Mouse (Mus musculus) forebrain, embryonic 12.5 days (tissue): ENCODE measurements around the gene Gm11444. TPM values are rescaled to one million over a fixed set of nuclear protein-coding genes. Genes with fewer than 3 reads are reported as not detected.

Experiments used
- ATAC-seq: fragments of 200-750 bp; cut with Nextera tagmentation; 2 replicates; pipeline ENCODE4 v1.8.0; 2017; ENCODE audit warnings: moderate TSS enrichment; ENCODE audit not compliant: low FRiP score
- H3K27ac ChIP-seq: fragments of 300-500 bp; sonication (generic); 2 replicates; pipeline ENCODE4 v1.5.1; 2016; ENCODE audit warnings: mild to moderate bottlenecking
- H3K27me3 ChIP-seq: fragments of 300-500 bp; sonication (generic); 2 replicates; pipeline ENCODE4 v1.6.1; 2016; ENCODE audit warnings: mild to moderate bottlenecking
- H3K36me3 ChIP-seq: fragments of 300-500 bp; sonication (generic); replicated peaks from 2 replicates; pipeline ENCODE4 v1.6.1; 2016; ENCODE audit warnings: mild to moderate bottlenecking
- H3K4me1 ChIP-seq: fragments of 300-500 bp; sonication (generic); 2 replicates; pipeline ENCODE4 v1.6.1; 2016
- H3K4me2 ChIP-seq: fragments of 300-500 bp; sonication (generic); 2 replicates; pipeline ENCODE4 v1.6.1; 2016; ENCODE audit warnings: mild to moderate bottlenecking, moderate library complexity
- H3K4me3 ChIP-seq: fragments of 300-500 bp; sonication (generic); replicated peaks from 2 replicates; pipeline ENCODE4 v1.5.1; 2016; ENCODE audit warnings: mild to moderate bottlenecking
- H3K9ac ChIP-seq: fragments of 300-500 bp; sonication (generic); 2 replicates; pipeline ENCODE4 v1.6.1; 2016; ENCODE audit warnings: mild to moderate bottlenecking
- H3K9me3 ChIP-seq: fragments of 300-500 bp; sonication (generic); 2 replicates; pipeline ENCODE4 v1.6.1; 2016
- WGBS: fragments of 180-500 bp; shearing (Covaris S2); methylation state at CpG from one replicate; pipeline ENCODE4 v1.1.7; 2016; 5-methylcytosine and 5-hydroxymethylcytosine counted together
- polyA plus RNA-seq: library from polyadenylated mRNA; unstranded; fragments of >200 nt; fragmentation: Nextera tagmentation; extraction: Ambion mirVana; gene quantifications from 2 replicates; pipeline ENCODE4 v1.2.1, GENCODE M21; 2016

Gene Gm11444
- polyA plus RNA-seq, 1 experiment from 2014 or later: not detected

GRCm38 (mm10) chr11:85888451-85888961 is 38.4 kb upstream of the Gm11444 start:
- Histone ChIP-seq H3K9ac (no peak overlapping the region), H3K36me3 (no peaks in the 10 kb centered on the region), H3K4me3 (no peak overlapping the region), H3K9me3 (no peaks in the 10 kb centered on the region), H3K4me2 (no peak overlapping the region), H3K27ac (no peak overlapping the region), H3K4me1 (peaks cover 22% of the 10 kb centered on the region), H3K27me3 (peaks cover 90% of the 10 kb centered on the region)
- WGBS: under 1% methylated on average over 26 of the region's 26 CpGs
- ATAC-seq: no peak

GRCm38 (mm10) chr11:85887801-85888450 is 37.8 kb upstream of the Gm11444 start:
- no peak for ATAC-seq
- WGBS: under 1% methylated on average over 17 of the region's 17 CpGs
- peaks cover 90% of the 10 kb centered on the region for H3K27me3 ChIP-seq
- no peak overlapping the region for H3K27ac ChIP-seq
- no peak overlapping the region for H3K4me2 ChIP-seq
- H3K9me3 ChIP-seq: no peaks in the 10 kb centered on the region
- H3K4me3 ChIP-seq: no peak overlapping the region
- H3K36me3 ChIP-seq: no peaks in the 10 kb centered on the region
- peaks cover 22% of the 10 kb centered on the region for H3K4me1 ChIP-seq
- H3K9ac ChIP-seq: no peak overlapping the region

- Histone ChIP-seq H3K9ac (no peak overlapping the region), H3K4me3 (no peak overlapping the region), H3K27me3 (peaks cover 89% of the 10 kb centered on the region), H3K9me3 (no peaks in the 10 kb centered on the region), H3K27ac (no peak overlapping the region), H3K36me3 (no peaks in the 10 kb centered on the region), H3K4me2 (no peak overlapping the region), H3K4me1 (peaks cover 22% of the 10 kb centered on the region)
- no peak for ATAC-seq
- WGBS: 24% methylated on average over 6 of the region's 6 CpGs
These were observed 37.1 kb upstream of the Gm11444 start for GRCm38 (mm10) chr11:85887273-85887672.

- peak overlapping the region; percentile 19; the same call in 1 of the 2 replicates for H3K4me2 ChIP-seq
- ATAC-seq: no peak
- 1% methylated on average over 22 of the region's 22 CpGs for WGBS
- H3K4me1 ChIP-seq: peaks cover 22% of the 10 kb centered on the region
- no peak overlapping the region for H3K9ac ChIP-seq
- H3K27me3 ChIP-seq: peaks cover 88% of the 10 kb centered on the region
- H3K27ac ChIP-seq: no peak overlapping the region
- H3K36me3 ChIP-seq: no peaks in the 10 kb centered on the region
- H3K9me3 ChIP-seq: no peaks in the 10 kb centered on the region
- peak overlapping the region; percentile 3; the same call in 1 of the 2 replicates for H3K4me3 ChIP-seq
These were observed 36.3 kb upstream of the Gm11444 start for GRCm38 (mm10) chr11:85886429-85886785.

DNA sequence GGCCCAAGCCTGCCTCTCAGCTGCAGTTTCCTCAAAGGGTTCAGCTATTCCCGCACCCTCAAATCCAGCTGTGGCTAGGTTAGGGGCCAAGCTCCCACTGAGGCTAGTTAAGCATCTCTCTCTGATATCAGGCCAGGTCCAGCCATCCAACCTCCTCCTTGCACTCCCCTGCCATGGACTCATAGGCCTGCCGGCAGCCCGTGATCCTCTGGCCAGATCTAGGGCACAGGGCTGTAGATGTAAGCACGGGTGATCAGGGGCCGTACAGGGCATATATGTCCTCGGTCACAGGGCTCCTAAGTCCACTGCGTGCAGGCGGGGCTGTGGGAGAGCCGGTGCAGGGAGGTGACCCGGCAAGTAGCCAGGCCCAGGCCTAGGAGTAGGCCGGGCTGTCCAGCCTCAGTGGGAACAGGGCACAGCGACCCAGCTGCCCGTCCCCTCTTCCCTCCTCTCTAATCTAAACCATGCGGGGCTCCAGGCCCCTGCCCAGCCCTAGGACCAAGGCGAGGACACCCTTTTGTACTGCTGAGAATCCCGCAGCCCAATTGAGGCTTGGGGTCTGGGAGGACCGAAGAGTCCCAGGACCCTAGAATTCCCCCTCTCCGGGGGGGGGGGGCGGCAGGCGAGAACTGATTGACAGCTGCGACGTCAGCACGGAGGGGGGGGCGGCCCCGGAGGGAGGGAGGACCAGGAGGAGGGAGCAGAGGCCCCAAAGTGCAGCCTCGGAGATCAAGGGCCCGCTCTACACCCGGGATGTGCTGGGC is 35.7 kb upstream of the Gm11444 start, which contains the start of gene Tbx4:
TSS of gene Tbx4 (plus strand) at position 758 of the 764 bp plus-strand sequence.
- peaks cover 20% of the 10 kb centered on the region for H3K4me1 ChIP-seq
- H3K4me2 ChIP-seq: peak within 1 kb of the TSS; percentile 19; the same call in 1 of the 2 replicates
- WGBS: 8% methylated on average over 22 of the region's 28 CpGs

GRCm38 (mm10) chr11:85884498-85884897 is 34.4 kb upstream of the Gm11444 start:
- H3K27ac ChIP-seq: no peak overlapping the region
- ATAC-seq: no peak
- WGBS: 43% methylated on average over 4 of the region's 4 CpGs
- H3K4me1 ChIP-seq: peaks cover 11% of the 10 kb centered on the region
- H3K4me3 ChIP-seq: no peak overlapping the region
- H3K27me3 ChIP-seq: peaks cover 79% of the 10 kb centered on the region
- no peak overlapping the region for H3K4me2 ChIP-seq
- H3K9ac ChIP-seq: no peak overlapping the region
- H3K9me3 ChIP-seq: no peaks in the 10 kb centered on the region
- H3K36me3 ChIP-seq: no peaks in the 10 kb centered on the region

More for the DNA sequence above, 35.7 kb upstream of the Gm11444 start, which contains the start of gene Tbx4:
- Histone ChIP-seq H3K9me3 (no peaks in the 10 kb centered on the region), H3K9ac (no peak within 1 kb of the TSS), H3K4me3 (peak within 1 kb of the TSS; percentile 3; the same call in 1 of the 2 replicates), H3K36me3 (no peaks in the 10 kb centered on the region), H3K27ac (no peak within 1 kb of the TSS), H3K27me3 (peaks cover 88% of the 10 kb centered on the region)
- ATAC-seq: no peak

DNA sequence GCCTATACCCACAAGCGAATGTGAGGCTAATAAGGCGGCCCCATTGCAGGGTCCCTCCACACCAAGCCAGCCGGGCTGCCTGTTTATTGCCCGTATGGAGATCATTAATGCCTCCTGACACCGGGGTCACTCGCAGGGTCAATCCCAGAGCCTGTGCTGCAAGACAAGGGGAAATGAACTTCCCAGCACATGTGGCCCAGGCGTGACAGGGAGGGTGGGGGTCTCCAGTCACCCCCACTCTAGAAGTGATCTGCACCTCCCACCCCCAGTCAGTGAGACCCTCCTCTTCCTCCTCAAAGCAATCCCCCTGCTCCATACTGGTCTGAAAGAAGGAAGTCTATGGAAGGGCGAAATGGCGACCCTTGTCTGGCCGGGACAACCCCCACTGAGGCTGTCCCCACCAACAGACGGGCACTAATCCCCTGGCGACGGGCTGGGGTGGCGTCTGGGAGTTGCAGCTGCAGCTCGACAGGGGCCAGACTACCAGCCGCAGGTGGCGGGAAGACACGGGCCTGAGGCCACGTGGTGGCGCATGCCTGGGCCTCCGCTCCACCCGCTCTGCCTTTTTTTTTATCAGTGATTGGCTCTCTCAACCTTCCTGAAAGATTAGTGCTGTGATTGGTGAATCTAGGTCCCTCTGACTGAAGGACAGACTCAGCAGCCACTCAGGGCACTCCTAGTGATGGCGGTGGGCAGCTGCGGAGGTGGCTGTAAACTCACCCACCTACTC is 26.1 kb upstream of the Gm11444 start:
- Histone ChIP-seq H3K27me3 (peaks cover 26% of the 10 kb centered on the region), H3K4me1 (no peaks in the 10 kb centered on the region), H3K36me3 (no peaks in the 10 kb centered on the region), H3K9ac (no peak overlapping the region), H3K27ac (no peak overlapping the region), H3K4me2 (0 out of 2 replicates have a peak overlapping the region, but pooled peaks have one; percentile 10), H3K4me3 (no peak overlapping the region), H3K9me3 (peaks cover 4% of the 10 kb centered on the region; the same call in 1 of the 2 replicates)
- WGBS: 68% methylated on average over 24 of the region's 24 CpGs
- ATAC-seq: no peak

DNA sequence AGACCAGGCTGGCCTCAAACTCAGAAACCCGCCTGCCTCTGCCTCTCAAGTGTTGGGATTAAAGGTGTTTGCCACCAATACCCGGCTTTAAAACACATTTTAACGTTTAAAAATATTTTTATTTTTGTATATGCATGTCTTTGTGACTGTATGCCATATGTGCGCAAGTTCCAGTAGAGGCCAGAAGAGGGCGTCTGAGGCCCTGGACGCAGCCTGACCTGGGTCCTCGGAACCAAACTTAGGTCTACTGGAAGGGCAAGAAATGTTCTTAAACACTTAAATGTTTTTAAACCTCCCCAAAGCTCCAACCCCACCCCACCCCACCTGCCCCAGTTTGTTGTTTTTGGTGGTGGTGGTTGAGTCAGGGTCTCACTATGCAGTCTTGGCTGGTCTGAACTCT is 14.2 kb upstream of the Gm11444 start:
- no peak overlapping the region for H3K27ac ChIP-seq
- no peaks in the 10 kb centered on the region for H3K36me3 ChIP-seq
- ATAC-seq: no peak
- peaks cover 8% of the 10 kb centered on the region; the same call in 1 of the 2 replicates for H3K27me3 ChIP-seq
- H3K4me3 ChIP-seq: no peak overlapping the region
- no peaks in the 10 kb centered on the region for H3K4me1 ChIP-seq
- no peak overlapping the region for H3K9ac ChIP-seq
- WGBS: 44% methylated on average over 7 of the region's 7 CpGs
- no peaks in the 10 kb centered on the region for H3K9me3 ChIP-seq
- no peak overlapping the region for H3K4me2 ChIP-seq

DNA sequence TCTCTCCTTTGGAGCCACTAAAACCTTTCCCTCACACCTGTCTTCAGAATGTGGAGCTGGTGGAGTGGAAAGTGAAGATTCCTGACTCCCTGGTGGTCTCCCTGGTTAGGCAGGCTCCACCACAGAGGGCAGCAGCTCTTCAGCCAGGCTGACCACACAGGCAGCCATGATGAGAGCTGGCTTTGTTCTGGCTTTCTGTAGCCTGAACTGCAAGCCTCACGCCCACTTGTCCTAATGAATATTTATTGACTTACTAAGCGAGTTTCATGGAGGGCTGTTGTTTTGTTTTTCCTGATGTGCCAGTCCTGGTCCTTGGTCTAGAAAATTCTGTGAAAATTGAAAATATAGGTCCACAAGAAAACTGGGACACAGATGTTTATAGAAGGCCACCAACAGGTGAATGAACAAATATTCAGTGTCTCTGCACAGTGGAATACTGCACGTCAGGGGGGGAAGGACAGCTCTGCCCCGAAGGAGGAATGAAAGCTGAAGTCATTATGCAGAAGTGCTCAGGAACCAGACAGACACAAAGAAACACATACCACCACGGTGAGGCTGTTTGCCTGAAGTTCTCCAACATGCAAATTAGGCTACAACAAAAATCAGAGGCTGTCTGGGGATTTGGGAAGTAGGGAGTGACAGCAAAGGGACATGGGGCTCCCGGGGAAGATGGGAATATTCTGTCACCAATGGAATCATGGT is 8.0 kb upstream of the Gm11444 start:
- 0 out of 2 replicates have a peak overlapping the region, but pooled peaks have one; percentile 42 for H3K27ac ChIP-seq
- no peak overlapping the region for H3K4me3 ChIP-seq
- 3% methylated on average over 6 of the region's 6 CpGs for WGBS

DNA sequence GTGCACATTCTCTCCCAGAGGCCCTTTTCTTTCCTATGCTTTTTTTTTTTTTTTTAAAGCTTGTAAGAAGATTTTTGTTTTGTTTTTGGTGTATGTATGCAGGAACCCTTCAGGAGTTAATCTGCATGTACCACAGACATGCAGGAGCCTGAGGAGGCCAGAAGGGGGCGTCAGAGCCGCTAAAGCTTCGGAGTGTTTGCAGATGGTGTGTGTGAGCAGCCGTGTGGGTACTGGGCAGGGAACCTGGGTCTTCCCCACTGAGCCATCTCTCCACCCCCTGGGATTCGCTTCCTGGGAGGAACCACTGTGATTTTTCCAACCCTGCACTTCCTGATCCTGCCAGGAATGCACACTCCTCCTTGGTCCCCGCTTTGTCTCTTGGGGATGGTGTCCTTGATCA is 625 bp upstream of the Gm11444 start:
- no peak overlapping the region for H3K27ac ChIP-seq
- no peak overlapping the region for H3K4me2 ChIP-seq
- no peak for ATAC-seq
- H3K9me3 ChIP-seq: no peaks in the 10 kb centered on the region
- H3K4me3 ChIP-seq: no peak overlapping the region
- H3K9ac ChIP-seq: no peak overlapping the region
- H3K4me1 ChIP-seq: no peaks in the 10 kb centered on the region
- 45% methylated on average over 6 of the region's 6 CpGs for WGBS
- peaks cover 43% of the 10 kb centered on the region for H3K27me3 ChIP-seq
- H3K36me3 ChIP-seq: no peaks in the 10 kb centered on the region

More for the DNA sequence above, 8.0 kb upstream of the Gm11444 start:
- no peak overlapping the region for H3K9ac ChIP-seq
- peak overlapping the region; percentile 27; the same call in 1 of the 2 replicates for H3K4me2 ChIP-seq
- no peaks in the 10 kb centered on the region for H3K36me3 ChIP-seq
- peaks cover 13% of the 10 kb centered on the region for H3K4me1 ChIP-seq
- peak; percentile 57; the same call in 1 of the 2 replicates for ATAC-seq
- H3K27me3 ChIP-seq: peaks cover 14% of the 10 kb centered on the region
- H3K9me3 ChIP-seq: no peaks in the 10 kb centered on the region

DNA sequence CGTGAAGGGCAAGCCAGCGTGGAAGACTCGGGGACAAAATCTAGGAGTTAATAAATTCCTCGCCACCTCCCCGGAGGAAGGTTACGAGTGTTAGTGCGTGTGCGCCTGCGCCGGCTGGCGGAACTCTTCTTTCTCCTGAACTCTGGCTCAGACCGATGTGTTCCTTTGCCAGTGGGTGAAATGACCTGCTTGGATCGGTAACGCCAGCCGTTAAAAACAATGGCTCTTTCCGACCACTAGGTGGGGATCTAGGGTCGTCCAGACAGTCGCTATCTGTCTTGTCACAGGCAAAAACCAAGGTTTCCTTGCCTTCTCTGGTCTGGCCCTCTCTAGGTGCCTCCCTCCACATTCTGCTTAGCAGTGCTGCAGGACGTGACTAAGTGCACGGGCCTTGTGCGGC is 1.1 kb downstream of the Gm11444 start:
- ATAC-seq: peak; percentile 67
- Histone ChIP-seq H3K9ac (no peak overlapping the region), H3K36me3 (no peaks in the 10 kb centered on the region), H3K9me3 (no peaks in the 10 kb centered on the region), H3K4me3 (no peak overlapping the region; the same call in 1 of the 2 replicates), H3K4me2 (peak overlapping the region; percentile 48), H3K4me1 (peaks cover 5% of the 10 kb centered on the region), H3K27me3 (peaks cover 55% of the 10 kb centered on the region), H3K27ac (no peak overlapping the region)
- 1% methylated on average over 21 of the region's 21 CpGs for whole genome bisulfite sequencing
